Mouse (Mus musculus) testis, postnatal 10 days (tissue): ENCODE results near the gene Myo16.

Experiments used
- DNase-seq: peaks from one replicate; pipeline ENCODE4 v3.0.0; 2021; ENCODE audit warnings: low spot score

Myo16 gene

GRCm38 (mm10) chr8:10413881-10414280, 260.2 kb downstream of the Myo16 start:
- DNase-seq, result no peak

GRCm38 (mm10) chr8:10414684-10415212, 261.0 kb downstream of the Myo16 start:
- DNase-seq, result peak; percentile 86

- no peak for DNase-seq
Observed at GRCm38 (mm10) chr8:10415288-10415687, 261.6 kb downstream of the Myo16 start.

GRCm38 (mm10) chr8:10415885-10416284, 262.2 kb downstream of the Myo16 start:
- DNase-seq, result no peak

- no peak for DNase-seq
Observed at GRCm38 (mm10) chr8:10416806-10417205, 263.1 kb downstream of the Myo16 start.

GRCm38 (mm10) chr8:10417281-10417680, 263.6 kb downstream of the Myo16 start:
- no peak for DNase-seq

GRCm38 (mm10) chr8:10418013-10418412, 264.3 kb downstream of the Myo16 start:
- DNase-seq, result peak; percentile 35

GRCm38 (mm10) chr8:10418971-10419370, 265.3 kb downstream of the Myo16 start:
- no peak for DNase-seq

- DNase-seq, result peak; percentile 22
Observed at GRCm38 (mm10) chr8:10419726-10420125, 266.0 kb downstream of the Myo16 start.

- peak; percentile 41 for DNase-seq
Observed at GRCm38 (mm10) chr8:10420551-10420950, 266.8 kb downstream of the Myo16 start.

GRCm38 (mm10) chr8:10421516-10422090, 267.9 kb downstream of the Myo16 start:
- peak; percentile 31 for DNase-seq

GRCm38 (mm10) chr8:10435492-10435891, 281.8 kb downstream of the Myo16 start:
- DNase-seq, result no peak

- DNase-seq, result peak; percentile 80
Observed at GRCm38 (mm10) chr8:10438772-10439171, 285.1 kb downstream of the Myo16 start.

GRCm38 (mm10) chr8:10439595-10440453, 286.1 kb downstream of the Myo16 start:
- no peak for DNase-seq

- no peak for DNase-seq
Observed at GRCm38 (mm10) chr8:10442562-10442961, 288.9 kb downstream of the Myo16 start.

GRCm38 (mm10) chr8:10445011-10445410, 291.3 kb downstream of the Myo16 start:
- no peak for DNase-seq

- DNase-seq, result no peak
Observed at GRCm38 (mm10) chr8:10448545-10448944, 294.8 kb downstream of the Myo16 start.

- DNase-seq, result no peak
Observed at GRCm38 (mm10) chr8:10453046-10453445, 299.3 kb downstream of the Myo16 start.

- DNase-seq, result no peak
Observed at GRCm38 (mm10) chr8:10458151-10458649, 304.5 kb downstream of the Myo16 start.

- no peak for DNase-seq
Observed at GRCm38 (mm10) chr8:10462271-10462670, 308.6 kb downstream of the Myo16 start.

GRCm38 (mm10) chr8:10468490-10468889, 314.8 kb downstream of the Myo16 start:
- DNase-seq, result no peak

GRCm38 (mm10) chr8:10469658-10470057, 315.9 kb downstream of the Myo16 start:
- DNase-seq, result no peak

- no peak for DNase-seq
Observed at GRCm38 (mm10) chr8:10470280-10470679, 316.6 kb downstream of the Myo16 start.
